Mouse (Mus musculus) limb, embryonic 14.5 days (tissue): Measurements from ENCODE around the gene Traf3ip3. TPM values are rescaled to one million over a fixed set of nuclear protein-coding genes. Genes with fewer than 3 reads are reported as not detected.

Source experiments
- ATAC-seq: fragments of 200-750 bp; cut with Nextera tagmentation; 2 replicates; pipeline ENCODE4 v1.8.0; 2017; ENCODE audit warnings: low read depth, moderate number of reproducible peaks, moderate TSS enrichment; ENCODE audit not compliant: low FRiP score
- DNase-seq: peaks from one replicate; pipeline ENCODE4 v3.0.0-alpha.2; 2015; ENCODE audit warnings: low spot score
- H3K27ac ChIP-seq: fragments of 300-500 bp; sonication (generic); replicated peaks from 2 replicates; pipeline ENCODE4 v1.5.1; 2014; ENCODE audit warnings: low read depth, mild to moderate bottlenecking, low read length, moderate library complexity, mixed read lengths
- H3K27me3 ChIP-seq: fragments of 300-500 bp; sonication (generic); 2 replicates; pipeline ENCODE4 v1.6.1; 2014; ENCODE audit warnings: low read length, mixed read lengths; ENCODE audit not compliant: control insufficient read depth, insufficient read depth
- H3K36me3 ChIP-seq: fragments of 300-500 bp; sonication (generic); 2 replicates; pipeline ENCODE4 v1.6.1; 2014; ENCODE audit warnings: mild to moderate bottlenecking, low read length, moderate library complexity, mixed read lengths; ENCODE audit not compliant: control insufficient read depth, insufficient read depth
- H3K4me1 ChIP-seq: fragments of 300-500 bp; sonication (generic); 2 replicates; pipeline ENCODE4 v1.6.1; 2014; ENCODE audit warnings: antibody characterized with exemption, low read length, mixed read lengths; ENCODE audit not compliant: control insufficient read depth, insufficient read depth
- H3K4me2 ChIP-seq: fragments of 300-500 bp; sonication (generic); replicated peaks from 2 replicates; pipeline ENCODE4 v1.6.1; 2014; ENCODE audit warnings: low read depth, mild to moderate bottlenecking, low read length, moderate library complexity; ENCODE audit not compliant: severe bottlenecking
- H3K4me3 ChIP-seq: fragments of 300-500 bp; sonication (generic); replicated peaks from 2 replicates; pipeline ENCODE4 v1.5.1; 2014; ENCODE audit warnings: low read length
- H3K9ac ChIP-seq: fragments of 300-500 bp; sonication (generic); 2 replicates; pipeline ENCODE4 v1.6.1; 2014; ENCODE audit warnings: mild to moderate bottlenecking, low read depth, low read length, moderate library complexity; ENCODE audit not compliant: severe bottlenecking
- H3K9me3 ChIP-seq: fragments of 300-500 bp; sonication (generic); 2 replicates; pipeline ENCODE4 v1.6.1; 2016; ENCODE audit warnings: low read length; ENCODE audit not compliant: control insufficient read depth
- POLR2A ChIP-seq: fragments of 200-500 bp; IDR thresholded peaks from 2 replicates; pipeline ENCODE4 v1.8.0; 2012; ENCODE audit warnings: inconsistent platforms, mild to moderate bottlenecking, moderate library complexity, borderline replicate concordance; ENCODE audit not compliant: insufficient read depth, insufficient read length; ENCODE audit errors: extremely low read depth
- WGBS: fragments of 180-500 bp; shearing (Covaris S2); extraction: QIAGEN DNeasy Blood & Tissue Kit; methylation state at CpG from one replicate; pipeline ENCODE4 v1.1.7; 2014; 5-methylcytosine and 5-hydroxymethylcytosine counted together
- polyA plus RNA-seq, 2 experiments: library from polyadenylated mRNA; depleted of rRNA in 1 of 2; stranded (reverse) in 1 of 2; unstranded in 1 of 2; fragments of >200 nt; fragmentation: Nextera tagmentation in 1 of 2; extraction: Ambion mirVana in 1 of 2; gene quantifications; 2 replicates each; pipeline versions ENCODE4 v1.2.1 to v1.2.3; 2012 to 2014

Gene Traf3ip3
- polyA plus RNA-seq, 2 experiments = 18.8 to 22.6 TPM

- peaks cover 28% of the 10 kb centered on the region for H3K4me1 ChIP-seq
- no peaks in the 10 kb centered on the region for H3K36me3 ChIP-seq
- no peak for TF ChIP-seq POLR2A
- H3K9ac ChIP-seq = no peak overlapping the region
- no peak overlapping the region for H3K4me2 ChIP-seq
- H3K27me3 ChIP-seq = no peaks in the 10 kb centered on the region
- ATAC-seq (no peak), DNase-seq (no peak)
- 0 out of 2 replicates have a peak overlapping the region, but pooled peaks have one; percentile 5 for H3K27ac ChIP-seq
- no peak overlapping the region for H3K4me3 ChIP-seq
- no peaks in the 10 kb centered on the region for H3K9me3 ChIP-seq
- 85% methylated on average over 7 of the region's 7 CpGs for WGBS
Measured at GRCm38 (mm10) chr1:193191675-193192283, 9.7 kb downstream of the Traf3ip3 start.

GRCm38 (mm10) chr1:193189771-193190170 is 11.7 kb downstream of the Traf3ip3 start:
- Histone ChIP-seq H3K36me3 (no peaks in the 10 kb centered on the region), H3K4me1 (peaks cover 25% of the 10 kb centered on the region), H3K9ac (no peak overlapping the region), H3K27ac (peak overlapping the region; percentile 79), H3K4me3 (no peak overlapping the region), H3K9me3 (no peaks in the 10 kb centered on the region), H3K4me2 (peak overlapping the region; percentile 16; the same call in 1 of the 2 replicates), H3K27me3 (no peaks in the 10 kb centered on the region)
- DNase-seq (no peak), ATAC-seq (0 out of 2 replicates have a peak, but pooled peaks have one; percentile 7)
- WGBS = 22% methylated on average over 3 of the region's 3 CpGs
- no peak for TF ChIP-seq POLR2A

GRCm38 (mm10) chr1:193189151-193189621 is 12.3 kb downstream of the Traf3ip3 start:
- H3K36me3 ChIP-seq = no peaks in the 10 kb centered on the region
- H3K27me3 ChIP-seq = no peaks in the 10 kb centered on the region
- peak; percentile 93 for ATAC-seq
- peak overlapping the region; percentile 38; the same call in 1 of the 2 replicates for H3K9ac ChIP-seq
- TF ChIP-seq POLR2A = no peak
- H3K9me3 ChIP-seq = no peaks in the 10 kb centered on the region
- WGBS = 5% methylated on average over 9 of the region's 9 CpGs
- H3K4me1 ChIP-seq = peaks cover 26% of the 10 kb centered on the region
- peak; percentile 94 for DNase-seq
- peak overlapping the region; percentile 23 for H3K4me2 ChIP-seq
- H3K4me3 ChIP-seq = no peak overlapping the region
- peak overlapping the region; percentile 79 for H3K27ac ChIP-seq

GRCm38 (mm10) chr1:193188257-193188656 is 13.2 kb downstream of the Traf3ip3 start:
- Histone ChIP-seq H3K9ac (no peak overlapping the region), H3K27me3 (no peaks in the 10 kb centered on the region), H3K9me3 (no peaks in the 10 kb centered on the region), H3K4me3 (no peak overlapping the region), H3K36me3 (no peaks in the 10 kb centered on the region), H3K4me1 (peaks cover 27% of the 10 kb centered on the region), H3K27ac (peak overlapping the region; percentile 79; the same call in 1 of the 2 replicates), H3K4me2 (no peak overlapping the region)
- 77% methylated on average over 6 of the region's 6 CpGs for WGBS
- no peak for ATAC-seq
- peak; percentile 65 for DNase-seq
- no peak for TF ChIP-seq POLR2A

GRCm38 (mm10) chr1:193181104-193181503 is 20.4 kb downstream of the Traf3ip3 start:
- H3K27me3 ChIP-seq = no peaks in the 10 kb centered on the region
- WGBS = 80% methylated on average over 3 of the region's 3 CpGs
- no peaks in the 10 kb centered on the region for H3K9me3 ChIP-seq
- ATAC-seq (no peak), DNase-seq (no peak)
- no peak overlapping the region for H3K9ac ChIP-seq
- H3K4me1 ChIP-seq = 0 out of 2 replicates have a peak, but pooled peaks cover 3% of the 10 kb centered on the region
- no peak for TF ChIP-seq POLR2A
- H3K4me3 ChIP-seq = no peak overlapping the region
- no peak overlapping the region for H3K27ac ChIP-seq
- H3K4me2 ChIP-seq = no peak overlapping the region
- no peaks in the 10 kb centered on the region for H3K36me3 ChIP-seq
